Mouse (Mus musculus) erythroblast, embryonic 14.5 days (primary cell): ENCODE data around the gene Plekhg3. TPM values are rescaled to one million over a fixed set of nuclear protein-coding genes. Genes with fewer than 3 reads are reported as not detected.

ENCODE experiments used
- H3K27me3 ChIP-seq: 2 replicates; pipeline ENCODE4 v1.6.1; 2012; ENCODE audit warnings: inconsistent platforms; ENCODE audit not compliant: control insufficient read depth
- H3K36me3 ChIP-seq: 2 replicates; pipeline ENCODE4 v1.6.1; 2012; ENCODE audit warnings: mild to moderate bottlenecking, inconsistent platforms; ENCODE audit not compliant: control insufficient read depth
- H3K4me1 ChIP-seq: 2 replicates; pipeline ENCODE4 v1.6.1; 2012; ENCODE audit warnings: inconsistent platforms; ENCODE audit not compliant: control insufficient read depth
- H3K4me3 ChIP-seq: replicated peaks from 2 replicates; pipeline ENCODE3; 2012; ENCODE audit warnings: moderate library complexity, mild to moderate bottlenecking, inconsistent platforms
- H3K9me3 ChIP-seq: 2 replicates; pipeline ENCODE4 v1.6.1; 2012; ENCODE audit warnings: low read length, inconsistent platforms, mixed read lengths; ENCODE audit not compliant: control insufficient read depth
- GATA1 ChIP-seq: IDR thresholded peaks from 2 replicates; pipeline ENCODE4 v1.6.1; 2012; ENCODE audit warnings: low read length, inconsistent platforms, mixed read lengths
- TAL1 ChIP-seq: IDR thresholded peaks from 3 replicates; pipeline ENCODE4 v1.6.1; 2012; ENCODE audit warnings: low read length, inconsistent platforms, mixed read lengths
- polyA plus RNA-seq: library from polyadenylated mRNA; stranded (reverse); fragments of >175 nt; gene quantifications from 2 replicates; pipeline ENCODE4 v1.2.3, GENCODE M21; 2012

Gene Plekhg3
- polyA plus RNA-seq, 1 experiment = 0.02 TPM

GRCm38 (mm10) chr12:76534233-76534632 lies 3.5 kb downstream of the Plekhg3 start:
- peak overlapping the region; percentile 57 for H3K4me3 ChIP-seq
- peaks cover 87% of the 10 kb centered on the region for H3K27me3 ChIP-seq
- TF ChIP-seq TAL1 (no peak), GATA1 (no peak)
- H3K4me1 ChIP-seq = peaks cover 5% of the 10 kb centered on the region
- H3K9me3 ChIP-seq = peaks cover 8% of the 10 kb centered on the region; the same call in 1 of the 2 replicates
- H3K36me3 ChIP-seq = no peaks in the 10 kb centered on the region

GRCm38 (mm10) chr12:76534641-76535283 lies 4.1 kb downstream of the Plekhg3 start:
- TF ChIP-seq TAL1 = no peak
- TF ChIP-seq GATA1 = no peak
- Histone ChIP-seq H3K27me3 (peaks cover 82% of the 10 kb centered on the region), H3K4me3 (peak overlapping the region; percentile 57), H3K9me3 (peaks cover 8% of the 10 kb centered on the region; the same call in 1 of the 2 replicates), H3K36me3 (no peaks in the 10 kb centered on the region), H3K4me1 (peaks cover 5% of the 10 kb centered on the region)

- peaks cover 76% of the 10 kb centered on the region for H3K27me3 ChIP-seq
- no peak for TF ChIP-seq TAL1
- no peak for TF ChIP-seq GATA1
- peaks cover 8% of the 10 kb centered on the region; the same call in 1 of the 2 replicates for H3K9me3 ChIP-seq
- peaks cover 5% of the 10 kb centered on the region for H3K4me1 ChIP-seq
- H3K4me3 ChIP-seq = peak overlapping the region; percentile 19
- H3K36me3 ChIP-seq = no peaks in the 10 kb centered on the region
Observed at GRCm38 (mm10) chr12:76535471-76535900, 4.8 kb downstream of the Plekhg3 start.

- TF ChIP-seq TAL1 = no peak
- no peak for TF ChIP-seq GATA1
- Histone ChIP-seq H3K4me1 (peaks cover 5% of the 10 kb centered on the region), H3K36me3 (no peaks in the 10 kb centered on the region), H3K27me3 (peaks cover 64% of the 10 kb centered on the region), H3K4me3 (no peak overlapping the region), H3K9me3 (peaks cover 8% of the 10 kb centered on the region; the same call in 1 of the 2 replicates)
Observed at GRCm38 (mm10) chr12:76536591-76537153, 6.0 kb downstream of the Plekhg3 start.

- H3K4me1 ChIP-seq = peaks cover 5% of the 10 kb centered on the region
- no peaks in the 10 kb centered on the region for H3K36me3 ChIP-seq
- H3K27me3 ChIP-seq = peaks cover 56% of the 10 kb centered on the region
- TF ChIP-seq GATA1 = no peak
- TF ChIP-seq TAL1 = no peak
- no peak overlapping the region for H3K4me3 ChIP-seq
- H3K9me3 ChIP-seq = peaks cover 8% of the 10 kb centered on the region; the same call in 1 of the 2 replicates
Observed at GRCm38 (mm10) chr12:76537434-76537833, 6.7 kb downstream of the Plekhg3 start.

- H3K9me3 ChIP-seq = no peaks in the 10 kb centered on the region
- TF ChIP-seq TAL1 (no peak), GATA1 (no peak)
- H3K4me1 ChIP-seq = no peaks in the 10 kb centered on the region
- no peak overlapping the region for H3K4me3 ChIP-seq
- H3K27me3 ChIP-seq = peaks cover 29% of the 10 kb centered on the region
- H3K36me3 ChIP-seq = no peaks in the 10 kb centered on the region
Observed at GRCm38 (mm10) chr12:76540169-76540568, 9.5 kb downstream of the Plekhg3 start.

GRCm38 (mm10) chr12:76540701-76541221 lies 10.1 kb downstream of the Plekhg3 start:
- no peak overlapping the region for H3K4me3 ChIP-seq
- H3K9me3 ChIP-seq = no peaks in the 10 kb centered on the region
- H3K4me1 ChIP-seq = no peaks in the 10 kb centered on the region
- H3K36me3 ChIP-seq = no peaks in the 10 kb centered on the region
- H3K27me3 ChIP-seq = peaks cover 25% of the 10 kb centered on the region
- TF ChIP-seq TAL1 = no peak

- Histone ChIP-seq H3K4me3 (no peak overlapping the region), H3K9me3 (no peaks in the 10 kb centered on the region), H3K27me3 (peaks cover 25% of the 10 kb centered on the region), H3K4me1 (no peaks in the 10 kb centered on the region), H3K36me3 (no peaks in the 10 kb centered on the region)
- no peak for TF ChIP-seq TAL1
- TF ChIP-seq GATA1 = no peak
Observed at GRCm38 (mm10) chr12:76541475-76541874, 10.8 kb downstream of the Plekhg3 start.

GRCm38 (mm10) chr12:76541879-76542278 lies 11.2 kb downstream of the Plekhg3 start:
- Histone ChIP-seq H3K4me3 (no peak overlapping the region), H3K9me3 (no peaks in the 10 kb centered on the region), H3K27me3 (peaks cover 24% of the 10 kb centered on the region), H3K4me1 (no peaks in the 10 kb centered on the region), H3K36me3 (no peaks in the 10 kb centered on the region)
- TF ChIP-seq GATA1 (no peak), TAL1 (no peak)

- no peaks in the 10 kb centered on the region for H3K36me3 ChIP-seq
- TF ChIP-seq GATA1 (no peak), TAL1 (no peak)
- peaks cover 36% of the 10 kb centered on the region for H3K27me3 ChIP-seq
- no peaks in the 10 kb centered on the region for H3K9me3 ChIP-seq
- no peak overlapping the region for H3K4me3 ChIP-seq
- no peaks in the 10 kb centered on the region for H3K4me1 ChIP-seq
Observed at GRCm38 (mm10) chr12:76545786-76546370, 15.2 kb downstream of the Plekhg3 start.
